Mouse (Mus musculus): ENCODE measurements at regions not wholly inside any gene's neighbourhood (a gene's known extent, or its start where the extent isn't known, plus 50 kb on each side); places are given as distances from the start of the nearest gene placed in this dataset.
A peak's percentile ranks its signal among the peaks of the same experiment; 100 is the strongest.

- ATAC-seq (ENCODE audit: insufficient number of reproducible peaks, low FRiP score, low TSS enrichment), result no peak
Measured at GRCm38 (mm10) chr2:161470844-161471243, 362.0 kb upstream of the Chd6 start.

GRCm38 (mm10) chr2:161470025-161470424 is 361.1 kb upstream of the Chd6 start:
- ATAC-seq (ENCODE audit: insufficient number of reproducible peaks, low FRiP score, low TSS enrichment), result peak; percentile 94

GRCm38 (mm10) chr2:161467035-161467434 is 358.2 kb upstream of the Chd6 start:
- ATAC-seq (ENCODE audit: insufficient number of reproducible peaks, low FRiP score, low TSS enrichment), result no peak

DNA sequence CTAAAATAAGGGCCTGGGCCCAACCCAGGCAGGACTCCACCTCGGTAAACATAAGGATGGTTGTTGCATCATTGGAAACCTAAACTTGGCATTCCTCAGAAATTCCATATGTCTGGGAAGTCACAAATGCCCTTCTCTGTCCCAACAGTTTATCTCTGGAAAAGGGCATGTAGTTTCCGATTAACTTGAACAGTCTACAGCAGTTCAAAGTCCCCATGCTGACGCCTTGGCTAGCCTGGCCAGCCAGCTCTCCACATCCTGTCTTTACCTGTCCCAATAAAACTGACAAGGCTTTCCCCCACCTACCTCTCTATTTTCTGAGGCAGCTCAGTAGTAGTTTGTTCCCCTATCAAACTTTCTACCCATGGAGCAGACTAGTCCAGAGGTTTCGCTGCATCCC is 351.7 kb upstream of the Chd6 start:
- ATAC-seq (ENCODE audit: insufficient number of reproducible peaks, low FRiP score, low TSS enrichment), result no peak

DNA sequence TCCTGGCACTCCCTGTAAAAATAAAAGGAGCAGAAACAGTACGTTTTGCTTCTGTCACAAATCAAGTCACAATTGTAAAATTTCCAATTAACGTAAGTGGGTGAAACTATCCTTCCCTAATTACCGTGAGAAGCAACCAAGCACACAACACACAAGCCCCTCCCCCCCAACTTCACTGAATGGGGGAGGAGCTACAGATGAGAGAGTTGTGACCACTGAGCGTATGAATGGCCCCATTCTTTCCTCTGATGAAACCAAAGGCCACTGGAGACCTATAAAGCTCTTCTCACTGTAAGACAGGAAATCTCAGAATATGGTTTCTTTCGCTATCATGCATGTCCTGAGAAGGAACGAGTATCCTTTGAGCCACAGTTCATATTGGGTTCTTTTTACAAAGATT is 345.6 kb upstream of the Chd6 start:
- ATAC-seq (ENCODE audit: insufficient number of reproducible peaks, low FRiP score, low TSS enrichment), result no peak

DNA sequence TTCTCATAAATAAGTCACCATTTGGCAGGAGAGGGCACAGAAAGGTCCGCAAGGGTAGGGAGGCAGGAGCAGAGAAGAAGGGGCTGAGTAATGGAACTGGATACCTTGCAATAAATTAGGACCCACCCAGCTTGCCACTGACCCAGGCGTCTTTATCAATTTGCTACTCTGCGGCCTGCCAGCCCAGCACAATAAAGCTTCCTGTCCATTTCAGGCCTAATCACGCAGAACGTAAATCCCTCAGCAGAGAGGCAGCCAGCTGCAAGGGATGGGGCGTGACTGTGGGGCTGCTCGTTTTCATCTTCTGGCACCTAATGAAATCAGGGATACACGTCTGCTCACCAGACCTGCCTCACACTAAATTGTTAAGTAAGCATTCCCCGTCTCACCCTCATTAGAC is 324.9 kb upstream of the Chd6 start:
- no peak for ATAC-seq (ENCODE audit: insufficient number of reproducible peaks, low FRiP score, low TSS enrichment)

DNA sequence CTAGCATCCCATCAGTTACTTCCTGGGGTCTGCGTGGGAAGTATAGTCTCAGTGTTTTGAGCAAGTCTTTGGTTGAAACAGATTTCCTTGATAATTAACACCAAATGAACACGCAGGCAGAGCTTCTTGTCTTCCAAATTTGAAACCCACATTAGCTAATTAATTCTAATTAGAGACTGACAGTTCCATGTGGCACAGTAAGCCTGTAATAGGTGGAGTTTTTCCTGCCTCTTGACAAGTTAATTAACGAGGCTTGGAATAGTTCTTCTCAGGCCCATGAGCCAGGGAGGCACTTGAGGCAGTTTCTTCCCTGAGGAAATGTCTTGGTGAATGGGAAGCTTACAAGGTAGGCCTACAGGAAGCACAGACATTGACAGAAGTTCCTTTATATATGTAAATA is 320.4 kb upstream of the Chd6 start:
- ATAC-seq (ENCODE audit: insufficient number of reproducible peaks, low FRiP score, low TSS enrichment), result no peak

- no peak for ATAC-seq (ENCODE audit: insufficient number of reproducible peaks, low FRiP score, low TSS enrichment)
Measured at GRCm38 (mm10) chr2:161425587-161425986, 316.7 kb upstream of the Chd6 start.

DNA sequence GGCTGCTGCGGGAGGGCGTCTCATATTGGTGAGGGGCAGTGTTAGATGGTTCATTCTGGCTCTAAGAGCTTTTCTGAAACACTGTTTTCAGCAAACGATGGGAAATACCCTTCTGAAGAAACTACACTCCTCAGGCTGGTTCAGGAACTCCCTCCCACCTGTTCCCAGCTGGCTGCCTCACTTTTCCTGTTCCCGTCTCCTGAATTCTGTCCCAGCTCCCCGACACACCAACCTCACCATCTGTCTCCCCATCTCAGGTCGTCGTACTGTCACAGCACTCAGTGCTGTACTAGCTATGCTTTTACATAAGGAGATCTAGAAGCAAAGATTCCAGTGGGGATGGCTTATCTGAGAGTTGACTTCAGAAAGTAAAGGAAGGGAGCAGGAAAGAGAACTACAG is 309.2 kb upstream of the Chd6 start:
- ATAC-seq (ENCODE audit: insufficient number of reproducible peaks, low FRiP score, low TSS enrichment), result no peak

- ATAC-seq (ENCODE audit: insufficient number of reproducible peaks, low FRiP score, low TSS enrichment), result no peak
Measured at GRCm38 (mm10) chr2:161416218-161416927, 307.5 kb upstream of the Chd6 start.

GRCm38 (mm10) chr2:161408306-161408705 is 299.4 kb upstream of the Chd6 start:
- ATAC-seq (ENCODE audit: insufficient number of reproducible peaks, low FRiP score, low TSS enrichment), result no peak

DNA sequence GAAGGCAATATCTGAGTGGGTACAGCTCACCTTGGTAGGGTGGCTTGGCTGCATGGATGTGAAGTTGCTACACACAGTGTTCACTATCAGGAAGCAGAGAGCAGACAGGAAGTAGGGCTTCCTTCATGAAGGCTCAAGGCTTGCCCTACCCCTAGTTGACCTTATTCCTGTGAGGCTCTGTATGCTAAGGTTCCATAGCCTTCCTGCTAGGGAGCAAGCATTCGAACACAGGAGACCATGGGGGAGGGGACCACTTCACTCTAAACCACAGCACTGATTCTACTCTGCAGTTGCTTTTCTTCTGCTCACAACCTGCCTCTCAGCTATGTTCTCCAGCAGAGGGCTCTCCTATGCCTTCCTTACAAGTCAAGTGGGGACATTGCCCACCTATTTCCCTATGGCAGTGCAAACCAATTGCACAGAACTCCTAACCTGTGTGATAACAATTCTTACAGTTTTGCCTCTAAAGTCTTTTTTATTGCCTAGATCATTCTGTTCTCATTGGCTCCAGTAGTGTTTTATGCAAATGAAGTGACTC is 297.0 kb upstream of the Chd6 start:
- no peak for ATAC-seq (ENCODE audit: insufficient number of reproducible peaks, low FRiP score, low TSS enrichment)

GRCm38 (mm10) chr2:161398061-161398460 is 289.2 kb upstream of the Chd6 start:
- ATAC-seq (ENCODE audit: insufficient number of reproducible peaks, low FRiP score, low TSS enrichment), result no peak

DNA sequence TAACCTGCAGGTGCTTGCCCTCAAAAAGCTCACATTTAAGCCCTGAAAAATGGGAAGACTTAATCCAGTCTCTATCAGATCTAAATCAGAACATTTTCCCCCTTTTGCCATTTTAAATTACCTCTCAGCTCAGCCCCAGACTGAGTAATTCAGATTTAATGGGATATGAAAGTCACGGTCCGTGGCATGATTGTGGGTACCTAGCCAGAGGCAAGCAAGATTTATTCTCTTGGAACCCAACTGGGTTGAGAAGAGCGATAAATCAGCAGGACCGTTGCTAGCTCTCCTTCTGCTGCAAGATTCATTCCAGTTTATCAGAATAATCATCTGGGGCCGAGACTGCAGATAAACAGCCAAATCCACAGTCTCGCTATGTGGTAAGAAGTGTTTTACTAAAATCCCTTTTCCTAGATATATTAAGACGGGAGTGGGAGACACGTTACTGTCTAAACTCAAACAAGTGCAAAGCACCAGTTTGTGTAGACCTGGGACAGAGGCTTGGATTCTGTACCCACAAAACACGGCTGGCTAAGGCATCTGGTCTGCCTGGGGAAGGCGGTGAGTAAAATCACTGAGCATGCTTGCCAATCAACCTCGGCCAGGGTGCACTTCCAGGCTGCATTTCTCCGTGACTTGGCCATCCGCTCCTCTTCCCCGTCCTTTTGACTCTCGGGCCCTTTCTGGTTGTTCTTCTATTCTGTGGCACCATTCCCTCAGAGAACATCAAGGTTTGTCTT is 282.2 kb upstream of the Chd6 start:
- ATAC-seq (ENCODE audit: insufficient number of reproducible peaks, low FRiP score, low TSS enrichment), result no peak

DNA sequence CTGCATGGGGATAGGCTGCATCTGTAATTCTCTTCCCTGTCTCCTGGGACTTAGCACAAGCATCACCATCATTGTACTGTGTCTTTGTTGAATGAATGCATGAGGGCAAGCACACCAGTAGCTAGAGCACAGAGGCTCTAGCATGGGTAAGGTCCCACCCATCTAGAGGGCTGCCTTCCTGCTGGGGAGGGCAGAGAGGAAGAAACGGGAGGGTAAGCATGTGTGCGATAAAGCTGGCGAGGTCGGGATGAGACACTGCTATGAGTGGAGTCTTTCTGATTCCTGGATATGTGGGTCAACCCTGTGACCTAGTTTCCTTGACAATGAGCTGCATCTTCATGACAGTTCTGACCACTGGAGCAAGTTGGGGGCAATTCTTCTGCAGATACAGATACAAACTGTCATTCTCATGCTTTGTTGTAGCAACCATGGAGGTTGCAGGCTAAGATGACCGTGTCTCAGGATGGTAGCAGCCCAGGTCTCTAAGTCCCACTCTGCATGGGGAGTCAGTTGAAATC is 280.5 kb upstream of the Chd6 start:
- no peak for ATAC-seq (ENCODE audit: insufficient number of reproducible peaks, low FRiP score, low TSS enrichment)

- no peak for ATAC-seq (ENCODE audit: insufficient number of reproducible peaks, low FRiP score, low TSS enrichment)
Measured at GRCm38 (mm10) chr2:161387054-161387453, 278.2 kb upstream of the Chd6 start.

DNA sequence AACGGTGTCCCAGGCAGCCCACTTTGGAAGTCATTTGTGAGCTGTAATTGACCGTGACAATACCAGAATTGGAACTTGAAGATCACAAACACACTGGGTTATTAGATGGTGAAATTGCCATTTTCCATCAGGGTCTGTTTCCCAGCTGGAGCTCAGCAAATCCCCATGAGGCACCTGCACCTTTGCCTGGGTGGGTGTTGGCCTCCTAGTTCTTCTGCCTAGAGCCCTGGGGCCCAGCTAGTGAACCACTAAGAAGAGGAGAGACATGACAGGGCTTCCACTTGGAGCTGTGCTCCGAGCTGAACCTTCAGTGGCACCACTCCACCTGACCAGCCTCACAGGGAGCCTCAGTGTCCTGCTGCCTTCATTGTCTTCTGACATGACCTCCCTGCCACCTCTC is 273.5 kb upstream of the Chd6 start:
- no peak for ATAC-seq (ENCODE audit: insufficient number of reproducible peaks, low FRiP score, low TSS enrichment)

DNA sequence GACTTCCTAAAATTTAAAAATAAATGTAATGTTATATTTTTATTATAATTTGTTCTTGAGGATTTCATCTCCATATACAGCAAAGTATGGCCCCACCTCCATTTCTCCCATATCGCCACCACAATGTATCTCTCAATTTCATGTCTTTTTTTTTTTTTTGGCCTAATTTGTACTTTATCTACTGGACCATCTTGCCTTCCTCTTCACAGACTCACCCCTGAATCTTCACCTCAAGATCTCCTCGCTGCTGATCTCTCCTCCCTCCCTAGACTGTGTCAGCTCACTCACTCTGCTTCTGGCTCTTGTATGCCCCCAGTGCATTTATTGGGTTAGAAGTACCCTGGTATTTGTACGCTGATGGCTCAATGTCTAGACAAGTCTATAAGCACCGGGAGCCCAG is 269.4 kb upstream of the Chd6 start:
- no peak for ATAC-seq (ENCODE audit: insufficient number of reproducible peaks, low FRiP score, low TSS enrichment)

DNA sequence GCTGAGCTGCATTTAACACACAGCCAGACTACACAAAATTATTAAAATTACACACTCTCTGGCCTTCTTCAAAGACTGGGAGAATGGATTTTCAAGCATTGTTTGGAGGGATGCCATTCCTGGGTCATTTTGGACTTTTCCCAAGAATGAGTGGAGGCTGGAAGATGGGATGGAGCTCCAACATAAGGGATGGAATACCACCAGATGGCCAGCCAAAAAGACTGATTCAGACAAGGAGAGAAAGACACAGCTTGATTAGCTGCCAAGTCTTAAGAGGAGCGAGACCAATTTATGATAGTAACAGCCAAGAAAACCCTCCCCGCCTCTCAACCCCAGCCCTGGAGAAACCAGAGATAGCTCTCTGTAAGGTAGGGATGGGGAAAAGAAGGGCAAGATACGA is 253.4 kb upstream of the Chd6 start:
- ATAC-seq (ENCODE audit: insufficient number of reproducible peaks, low FRiP score, low TSS enrichment), result no peak

- ATAC-seq (ENCODE audit: insufficient number of reproducible peaks, low FRiP score, low TSS enrichment), result no peak
Measured at GRCm38 (mm10) chr2:161349110-161349509, 240.2 kb upstream of the Chd6 start.

DNA sequence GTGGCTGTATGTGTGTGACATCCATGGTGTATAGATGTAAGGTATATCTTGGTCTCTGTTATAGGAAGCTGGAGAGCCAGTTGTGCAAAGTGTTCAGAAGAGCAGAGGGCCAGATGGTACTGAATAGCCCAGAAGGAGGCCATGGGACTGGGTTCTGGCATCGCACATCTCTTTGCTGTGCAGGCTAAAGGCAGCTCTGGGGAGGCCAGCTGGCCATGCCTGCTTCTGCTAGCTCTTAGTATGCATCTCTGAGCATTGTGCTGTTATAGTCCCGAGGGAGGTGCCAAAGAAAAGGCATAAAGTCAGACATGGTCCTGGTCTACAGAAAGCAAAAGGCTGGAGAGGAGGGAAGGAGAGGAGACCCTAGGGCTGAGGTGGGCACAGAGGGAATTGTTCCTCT is 235.1 kb upstream of the Chd6 start:
- ATAC-seq (ENCODE audit: insufficient number of reproducible peaks, low FRiP score, low TSS enrichment), result no peak

- no peak for ATAC-seq (ENCODE audit: insufficient number of reproducible peaks, low FRiP score, low TSS enrichment)
Measured at GRCm38 (mm10) chr2:161342648-161343047, 233.8 kb upstream of the Chd6 start.
